Mouse (Mus musculus) left cerebral cortex, postnatal 36 days (tissue): ENCODE data around the gene Coq5. TPM values are rescaled to one million over a fixed set of nuclear protein-coding genes. Genes with fewer than 3 reads are reported as not detected.

Experiments used
- DNase-seq, 2 experiments: peaks; one replicate each; pipeline ENCODE4 v3.0.0; 2021 to 2022; ENCODE audit warnings: low spot score in 2 of 2, mixed read lengths in 1 of 2
- intact Hi-C: fragments of 180-260 bp; cut with DNase I; formaldehyde crosslinking; loops from one replicate; pipeline ENCODE4 v1.15.1; 2025
- total RNA-seq, 2 experiments: library from RNA; stranded (reverse); gene quantifications; 2 replicates each; pipeline ENCODE4 v1.2.3; 2021

The Coq5 gene
- 10 to 100 TPM; 38.1 to 40.1 TPM for total RNA-seq

- peak; percentile 90 to 91 for DNase-seq
- intact Hi-C loops = no loop called here
Observed at GRCm38 (mm10) chr5:115279226-115280049, at the start of gene Coq5. Gene Coq5, plus strand, starts transcription at chr5:115279666.

- intact Hi-C loops = loop anchor here (2.0 kb wide), 1 partner anchor 16 kb away; no protein-coding TSS in a partner anchor
- DNase-seq = peak; percentile 81 to 87
Observed at GRCm38 (mm10) chr5:115230830-115231551, 48.5 kb upstream of the Coq5 start.

GRCm38 (mm10) chr5:115231552-115232120 is 47.8 kb upstream of the Coq5 start:
- no peak for DNase-seq
- intact Hi-C loops = loop anchor here (2.0 kb wide), 1 partner anchor 17 kb away; no protein-coding TSS in a partner anchor

GRCm38 (mm10) chr5:115232516-115232915 is 47.0 kb upstream of the Coq5 start:
- no peak for DNase-seq
- intact Hi-C loops = no loop called here

- intact Hi-C loops = no loop called here
- DNase-seq = no peak
Observed at GRCm38 (mm10) chr5:115233031-115233780, 46.3 kb upstream of the Coq5 start.

GRCm38 (mm10) chr5:115234519-115234918 is 44.9 kb upstream of the Coq5 start:
- intact Hi-C loops = loop anchor here (2.0 kb wide), 3 partner anchors 42 to 256 kb away; no protein-coding TSS in a partner anchor
- DNase-seq = peak in 1 of 2 experiments; percentile 63

- intact Hi-C loops = loop anchor here (2.0 kb wide), 3 partner anchors 43 to 257 kb away; no protein-coding TSS in a partner anchor
- peak; percentile 79 to 82 for DNase-seq
Observed at GRCm38 (mm10) chr5:115235323-115235771, 44.1 kb upstream of the Coq5 start.

- intact Hi-C loops = loop anchor here (2.0 kb wide), 4 partner anchors 43 to 257 kb away; no protein-coding TSS in a partner anchor
- DNase-seq = peak; percentile 85
Observed at GRCm38 (mm10) chr5:115235786-115236263, 43.6 kb upstream of the Coq5 start, which contains the start of gene Pop5. Gene Pop5, plus strand, starts transcription at chr5:115235836.

- peak; percentile 91 to 93 for DNase-seq
- intact Hi-C loops = loop anchor here (2.0 kb wide), 1 partner anchor 51 kb away; no protein-coding TSS in a partner anchor
Observed at GRCm38 (mm10) chr5:115237803-115238728, 41.4 kb upstream of the Coq5 start.

- DNase-seq = no peak
- intact Hi-C loops = no loop called here
Observed at GRCm38 (mm10) chr5:115238729-115239195, 40.7 kb upstream of the Coq5 start.

- peak in 1 of 2 experiments; percentile 60 for DNase-seq
- intact Hi-C loops = no loop called here
Observed at GRCm38 (mm10) chr5:115240191-115240590, 39.3 kb upstream of the Coq5 start.

GRCm38 (mm10) chr5:115255472-115255871 is 24.0 kb upstream of the Coq5 start:
- intact Hi-C loops = no loop called here

GRCm38 (mm10) chr5:115256909-115257546 is 22.4 kb upstream of the Coq5 start:
- intact Hi-C loops = no loop called here
- no peak for DNase-seq

More at GRCm38 (mm10) chr5:115255472-115255871, 24.0 kb upstream of the Coq5 start:
- DNase-seq = no peak

GRCm38 (mm10) chr5:115260356-115260755 is 19.1 kb upstream of the Coq5 start:
- intact Hi-C loops = no loop called here
- no peak for DNase-seq

- intact Hi-C loops = no loop called here
- DNase-seq = no peak
Observed at GRCm38 (mm10) chr5:115261141-115261540, 18.3 kb upstream of the Coq5 start.

- DNase-seq = no peak
- intact Hi-C loops = no loop called here
Observed at GRCm38 (mm10) chr5:115261880-115262279, 17.6 kb upstream of the Coq5 start.
